Mouse (Mus musculus): ENCODE data around the gene Calu. TPM values are rescaled to one million over a fixed set of nuclear protein-coding genes. Genes with fewer than 3 reads are reported as not detected.
A peak's percentile ranks its signal among the peaks of the same experiment; 100 is the strongest.
"Not testable (repeated sequence)": the region's sequence is repeated elsewhere in the genome, so short reads cannot be mapped to it uniquely, and the experiment has no call there.

Calu gene
- polyA plus RNA-seq, 1 experiment from 2014 or later: 100 TPM

GRCm38 (mm10) chr6:29391241-29391640, 43.4 kb downstream of the Calu start:
- H3K27ac ChIP-seq (replicated peaks); H3K36me3 ChIP-seq (replicated peaks); H3K4me3 ChIP-seq (replicated peaks); H3K9me3 ChIP-seq (replicated peaks); H3K4me2 ChIP-seq; ATAC-seq (ENCODE audit: insufficient read depth); H3K9ac ChIP-seq: not testable (repeated sequence)
- H3K27me3 ChIP-seq: peaks cover 80% of the 10 kb centered on the region
- peaks cover 26% of the 10 kb centered on the region for H3K4me1 ChIP-seq (replicated peaks)
- 59% methylated on average over 8 of the region's 8 CpGs for WGBS (ENCODE audit: insufficient replicate concordance)

DNA sequence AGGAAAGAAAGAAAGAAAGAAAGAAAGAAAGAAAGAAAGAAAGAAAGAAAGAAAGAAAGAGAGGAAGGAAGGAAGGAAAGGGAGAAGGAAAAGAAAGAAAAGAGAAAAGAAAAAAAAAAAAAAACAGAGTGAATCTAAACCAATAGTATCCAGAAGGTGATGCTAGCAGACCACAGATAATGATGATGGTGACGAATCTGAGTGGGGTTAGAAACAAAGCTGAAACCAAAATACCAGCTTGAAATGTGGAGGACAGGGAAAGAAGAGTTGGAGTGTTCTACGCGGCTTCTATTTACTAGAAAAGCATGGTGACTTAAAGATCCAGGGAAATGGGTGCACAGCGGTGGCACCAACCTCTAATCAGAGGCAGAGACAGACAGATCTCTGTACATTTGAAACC, 43.9 kb downstream of the Calu start:
- H3K9ac ChIP-seq: no peak overlapping the region
- peaks cover 84% of the 10 kb centered on the region for H3K27me3 ChIP-seq
- WGBS (ENCODE audit: insufficient replicate concordance): 58% methylated on average over 4 of the region's 4 CpGs
- H3K4me3 ChIP-seq (replicated peaks): no peak overlapping the region
- no peak overlapping the region for H3K4me2 ChIP-seq
- no peak overlapping the region for H3K27ac ChIP-seq (replicated peaks)
- no peaks in the 10 kb centered on the region for H3K36me3 ChIP-seq (replicated peaks)
- peaks cover 27% of the 10 kb centered on the region for H3K4me1 ChIP-seq (replicated peaks)
- ATAC-seq (ENCODE audit: insufficient read depth): no peak
- no peaks in the 10 kb centered on the region for H3K9me3 ChIP-seq (replicated peaks)

DNA sequence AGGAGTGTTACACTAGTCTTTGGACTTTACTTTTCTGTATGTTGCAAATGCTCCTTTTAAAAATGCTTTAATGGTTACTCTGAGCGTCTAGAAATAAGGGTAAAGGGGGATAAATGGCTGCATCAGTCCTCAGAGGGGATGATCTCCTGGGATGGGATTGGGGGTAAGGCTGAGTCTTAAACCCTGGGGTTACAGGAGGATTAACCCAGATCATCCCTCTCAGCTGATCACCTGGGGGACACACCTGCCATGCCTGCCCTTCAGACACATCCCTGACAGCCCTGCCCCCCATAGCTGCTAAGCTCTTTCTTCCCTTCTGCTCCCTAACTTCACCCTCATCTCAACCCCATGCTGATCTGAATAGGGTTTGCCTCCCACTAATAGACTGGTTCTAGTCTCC, 46.4 kb downstream of the Calu start:
- ATAC-seq (ENCODE audit: insufficient read depth): no peak
- Histone ChIP-seq H3K9me3 (replicated peaks) (no peaks in the 10 kb centered on the region), H3K27ac (replicated peaks) (no peak overlapping the region), H3K4me2 (no peak overlapping the region), H3K4me3 (replicated peaks) (no peak overlapping the region), H3K9ac (no peak overlapping the region), H3K4me1 (replicated peaks) (peaks cover 9% of the 10 kb centered on the region), H3K27me3 (peaks cover 93% of the 10 kb centered on the region), H3K36me3 (replicated peaks) (no peaks in the 10 kb centered on the region)
- 43% methylated on average over 1 of the region's 1 CpGs for WGBS (ENCODE audit: insufficient replicate concordance)

- under 1% methylated on average over 49 of the region's 49 CpGs for WGBS (ENCODE audit: insufficient replicate concordance)
- ATAC-seq (ENCODE audit: insufficient read depth): peak; percentile 66
- Histone ChIP-seq H3K27ac (replicated peaks) (no peak within 1 kb of the TSS), H3K9ac (no peak within 1 kb of the TSS), H3K4me1 (replicated peaks) (peaks cover 7% of the 10 kb centered on the region; the same call in 1 of the 2 replicates), H3K27me3 (peaks cover 93% of the 10 kb centered on the region), H3K4me2 (peak within 1 kb of the TSS; percentile 69), H3K9me3 (replicated peaks) (no peaks in the 10 kb centered on the region), H3K4me3 (replicated peaks) (peak within 1 kb of the TSS; percentile 49), H3K36me3 (replicated peaks) (no peaks in the 10 kb centered on the region)
Measured at GRCm38 (mm10) chr6:29395910-29396713, 48.2 kb downstream of the Calu start, which contains the start of gene Ccdc136. TSS of gene Ccdc136 (plus strand) at chr6:29396309.

DNA sequence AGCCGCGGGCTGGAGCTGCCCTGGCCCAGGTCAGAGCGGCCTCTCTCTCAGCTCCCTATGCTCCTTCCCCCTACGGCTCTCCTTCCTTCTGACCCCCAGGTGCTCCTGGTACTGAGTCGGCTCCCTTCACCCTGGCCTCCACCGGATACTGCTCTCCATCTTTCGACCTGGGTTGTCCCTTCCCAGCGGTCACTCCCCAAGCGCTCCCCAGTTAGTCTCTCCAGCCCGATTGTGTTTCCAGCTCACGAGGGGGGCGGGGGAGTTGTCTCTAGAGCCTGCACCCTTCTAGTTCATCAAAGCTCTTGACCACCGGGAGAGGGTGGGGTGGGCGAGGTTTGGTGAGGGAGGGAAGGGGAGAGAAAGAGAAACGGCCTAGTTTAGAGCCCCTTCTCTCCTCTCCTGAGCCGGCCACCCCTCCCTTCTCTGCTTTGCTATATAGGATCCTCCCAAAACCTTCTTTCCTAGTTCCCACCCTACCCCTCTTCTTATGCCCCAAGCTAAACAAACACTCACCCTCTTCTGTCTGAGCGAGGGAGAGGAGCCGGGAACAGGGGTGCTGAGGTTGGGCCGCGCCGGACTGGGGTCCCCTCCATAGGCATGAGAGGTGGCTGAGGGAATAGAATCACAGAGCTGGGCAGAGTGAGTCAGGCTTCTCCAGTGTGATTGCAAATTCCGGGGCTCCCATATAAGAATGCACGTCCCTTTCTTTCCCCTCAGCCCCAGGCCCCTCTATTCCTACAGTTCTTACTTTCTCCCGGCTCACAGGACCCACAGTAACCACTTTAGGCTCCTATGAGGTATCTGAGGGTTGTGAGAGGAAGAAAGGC, 49.1 kb downstream of the Calu start:
- H3K4me3 ChIP-seq (replicated peaks): peak overlapping the region; percentile 49
- 8% methylated on average over 24 of the region's 24 CpGs for WGBS (ENCODE audit: insufficient replicate concordance)
- no peak for ATAC-seq (ENCODE audit: insufficient read depth)
- H3K36me3 ChIP-seq (replicated peaks): no peaks in the 10 kb centered on the region
- H3K4me2 ChIP-seq: peak overlapping the region; percentile 69
- H3K27ac ChIP-seq (replicated peaks): no peak overlapping the region
- H3K9me3 ChIP-seq (replicated peaks): no peaks in the 10 kb centered on the region
- peaks cover 7% of the 10 kb centered on the region; the same call in 1 of the 2 replicates for H3K4me1 ChIP-seq (replicated peaks)
- H3K9ac ChIP-seq: no peak overlapping the region
- peaks cover 96% of the 10 kb centered on the region for H3K27me3 ChIP-seq

DNA sequence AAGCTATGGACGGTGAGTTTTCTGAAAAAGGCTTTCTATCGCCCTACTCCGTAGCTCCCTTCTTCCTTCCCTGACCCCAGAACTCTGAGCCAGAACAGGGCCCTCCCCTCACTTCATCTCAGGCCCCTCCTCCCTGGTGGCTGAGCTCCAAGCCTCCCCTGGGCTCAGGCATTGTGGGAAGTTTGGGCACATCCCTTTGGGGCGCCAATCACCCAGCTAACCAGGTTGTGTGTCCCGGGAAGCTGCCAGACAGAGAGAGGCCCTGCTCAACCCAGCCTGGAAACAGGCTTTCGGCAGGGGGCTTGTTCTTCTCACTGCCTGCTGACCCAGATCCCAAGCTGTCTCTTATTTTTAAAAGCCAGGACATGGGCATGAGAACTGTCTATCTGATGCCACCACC, 49.7 kb downstream of the Calu start:
- Histone ChIP-seq H3K9ac (no peak overlapping the region), H3K4me1 (replicated peaks) (peaks cover 7% of the 10 kb centered on the region; the same call in 1 of the 2 replicates), H3K4me3 (replicated peaks) (no peak overlapping the region), H3K27me3 (peaks cover 96% of the 10 kb centered on the region), H3K4me2 (no peak overlapping the region), H3K36me3 (replicated peaks) (no peaks in the 10 kb centered on the region), H3K27ac (replicated peaks) (no peak overlapping the region), H3K9me3 (replicated peaks) (no peaks in the 10 kb centered on the region)
- ATAC-seq (ENCODE audit: insufficient read depth): no peak
- 25% methylated on average over 6 of the region's 6 CpGs for WGBS (ENCODE audit: insufficient replicate concordance)

DNA sequence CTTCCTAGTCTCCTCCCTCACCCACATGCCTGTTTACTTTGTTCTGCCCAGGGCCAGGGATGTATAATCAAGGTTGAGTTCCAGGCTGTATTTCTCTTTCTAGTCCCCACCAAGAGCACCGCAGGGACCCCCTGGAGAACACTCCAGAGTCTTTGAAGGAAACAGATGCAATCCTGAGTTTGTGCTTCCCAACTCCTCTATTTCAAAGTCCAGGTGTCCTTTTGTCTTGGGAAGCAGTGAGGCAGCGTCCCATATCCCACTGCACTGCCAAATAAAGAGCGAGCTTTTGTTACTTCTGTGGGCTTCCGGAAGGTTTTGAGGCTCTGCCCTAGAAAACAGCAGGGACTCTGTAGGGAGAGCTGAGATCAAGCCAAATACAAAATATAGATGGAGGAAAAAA, 52.0 kb downstream of the Calu start:
- Histone ChIP-seq H3K9ac (no peak overlapping the region), H3K4me2 (no peak overlapping the region), H3K4me1 (replicated peaks) (peaks cover 7% of the 10 kb centered on the region; the same call in 1 of the 2 replicates), H3K36me3 (replicated peaks) (no peaks in the 10 kb centered on the region), H3K27ac (replicated peaks) (no peak overlapping the region), H3K9me3 (replicated peaks) (no peaks in the 10 kb centered on the region), H3K4me3 (replicated peaks) (no peak overlapping the region), H3K27me3 (peaks cover 96% of the 10 kb centered on the region)
- WGBS (ENCODE audit: insufficient replicate concordance): 64% methylated on average over 4 of the region's 4 CpGs
- no peak for ATAC-seq (ENCODE audit: insufficient read depth)

DNA sequence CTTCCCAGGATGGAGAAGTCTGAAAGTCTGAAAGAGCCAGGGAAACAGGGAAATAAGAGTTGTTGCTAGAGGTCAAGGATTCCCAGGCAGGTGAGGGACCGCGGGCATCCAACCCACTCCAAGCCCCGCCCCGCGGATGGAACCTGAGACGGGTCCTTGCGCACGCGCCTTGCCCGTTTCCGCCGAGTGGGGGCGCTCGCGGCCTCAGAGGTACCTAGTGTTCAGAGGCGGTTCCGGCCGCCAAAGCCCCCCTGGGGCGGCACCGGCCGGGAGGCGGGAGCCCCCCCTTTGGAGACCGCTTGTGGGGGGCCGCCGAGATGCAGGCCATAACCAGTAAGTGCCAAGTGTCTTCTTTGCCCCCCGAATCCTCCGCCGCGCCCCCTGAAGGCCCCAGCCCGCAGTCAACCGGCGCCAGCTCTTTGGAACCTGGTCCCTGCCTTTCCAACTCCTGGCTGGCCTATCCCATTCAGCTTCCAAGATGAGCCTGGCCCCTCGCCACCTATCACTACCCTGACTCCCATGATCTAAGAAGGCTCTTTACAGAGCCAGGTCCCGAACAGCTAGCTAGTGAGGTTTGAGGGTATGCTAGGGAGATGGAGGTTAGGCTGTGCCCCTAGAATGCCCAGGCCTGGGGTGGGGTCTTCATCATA, 54.9 kb downstream of the Calu start:
- H3K4me2 ChIP-seq: peak overlapping the region; percentile 29; the same call in 1 of the 2 replicates
- H3K9me3 ChIP-seq (replicated peaks): no peaks in the 10 kb centered on the region
- H3K36me3 ChIP-seq (replicated peaks): no peaks in the 10 kb centered on the region
- ATAC-seq (ENCODE audit: insufficient read depth): no peak
- H3K4me3 ChIP-seq (replicated peaks): no peak overlapping the region
- H3K27ac ChIP-seq (replicated peaks): no peak overlapping the region
- WGBS (ENCODE audit: insufficient replicate concordance): 9% methylated on average over 32 of the region's 34 CpGs
- H3K4me1 ChIP-seq (replicated peaks): no peaks in the 10 kb centered on the region
- H3K9ac ChIP-seq: no peak overlapping the region
- peaks cover 67% of the 10 kb centered on the region for H3K27me3 ChIP-seq

DNA sequence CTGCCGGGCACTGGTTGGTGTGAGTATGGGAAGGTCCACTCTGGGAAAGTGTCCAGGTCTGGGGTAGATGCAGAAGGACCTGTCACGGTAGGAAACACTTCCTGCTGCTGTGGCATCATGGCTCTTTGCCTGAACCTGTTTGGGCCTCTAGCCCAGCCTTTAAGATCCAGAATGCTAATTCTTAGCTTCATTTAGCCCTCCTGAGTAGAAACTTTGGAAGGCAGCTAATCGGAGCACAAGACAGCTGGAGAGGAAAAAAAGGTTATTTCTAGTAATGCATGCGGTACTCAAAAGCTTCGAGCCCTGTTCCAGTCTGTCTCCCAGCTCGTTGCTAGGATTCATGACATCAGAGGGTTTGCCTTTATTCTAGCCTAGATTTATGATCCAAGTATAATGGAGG, 58.5 kb downstream of the Calu start:
- Histone ChIP-seq H3K27me3 (peaks cover 32% of the 10 kb centered on the region), H3K9ac (no peak overlapping the region), H3K4me1 (replicated peaks) (no peaks in the 10 kb centered on the region), H3K27ac (replicated peaks) (no peak overlapping the region), H3K36me3 (replicated peaks) (no peaks in the 10 kb centered on the region), H3K4me2 (no peak overlapping the region), H3K4me3 (replicated peaks) (no peak overlapping the region), H3K9me3 (replicated peaks) (no peaks in the 10 kb centered on the region)
- no peak for ATAC-seq (ENCODE audit: insufficient read depth)
- 63% methylated on average over 6 of the region's 6 CpGs for WGBS (ENCODE audit: insufficient replicate concordance)

DNA sequence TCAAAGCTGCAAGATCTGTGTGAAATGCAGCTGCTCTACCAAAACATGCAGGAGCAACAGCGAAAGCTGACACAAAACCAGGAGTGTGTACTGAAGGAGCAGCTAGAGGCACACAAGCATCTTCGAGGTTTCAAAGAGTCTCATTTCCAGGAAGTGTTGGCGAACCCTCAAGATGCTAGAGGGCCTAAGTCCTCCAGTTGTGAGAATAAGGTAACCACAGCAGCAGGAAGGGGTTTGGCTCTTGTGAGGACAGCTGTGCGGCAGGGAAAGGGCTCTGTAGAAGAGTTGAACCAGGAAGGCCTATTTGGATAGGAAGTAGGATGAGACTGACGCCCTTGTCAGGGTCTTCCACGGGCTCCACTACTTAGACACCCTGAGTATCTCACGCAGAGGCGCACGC, 67.6 kb downstream of the Calu start:
- H3K27ac ChIP-seq (replicated peaks): no peak overlapping the region
- 51% methylated on average over 9 of the region's 9 CpGs for WGBS (ENCODE audit: insufficient replicate concordance)
- no peaks in the 10 kb centered on the region for H3K4me1 ChIP-seq (replicated peaks)
- no peaks in the 10 kb centered on the region for H3K9me3 ChIP-seq (replicated peaks)
- H3K4me3 ChIP-seq (replicated peaks): no peak overlapping the region
- H3K36me3 ChIP-seq (replicated peaks): no peaks in the 10 kb centered on the region
- peaks cover 13% of the 10 kb centered on the region for H3K27me3 ChIP-seq
- no peak overlapping the region for H3K9ac ChIP-seq
- H3K4me2 ChIP-seq: no peak overlapping the region
- ATAC-seq (ENCODE audit: insufficient read depth): no peak

DNA sequence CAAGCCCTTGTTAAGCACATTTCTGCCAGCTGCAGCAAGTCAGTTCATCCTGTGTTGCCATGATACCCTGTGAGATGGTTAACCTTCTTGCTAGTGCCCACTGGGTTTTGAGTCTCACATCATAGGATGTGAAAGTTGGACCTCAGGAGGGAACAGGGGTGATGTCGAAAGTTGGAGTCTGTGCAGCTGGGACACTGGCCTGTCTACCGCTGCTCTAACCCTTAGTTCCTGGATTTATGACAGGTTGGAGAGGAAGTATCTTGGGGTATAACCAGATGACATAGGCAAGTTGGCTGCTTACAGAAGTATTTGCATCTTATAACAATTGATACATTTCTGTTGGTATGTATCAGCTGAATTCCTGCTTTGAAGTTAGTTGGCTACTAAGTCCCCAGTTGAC, 72.7 kb downstream of the Calu start:
- no peak overlapping the region for H3K27ac ChIP-seq (replicated peaks)
- H3K4me2 ChIP-seq: no peak overlapping the region
- WGBS (ENCODE audit: insufficient replicate concordance): 24% methylated on average over 2 of the region's 2 CpGs
- no peaks in the 10 kb centered on the region for H3K36me3 ChIP-seq (replicated peaks)
- peaks cover 9% of the 10 kb centered on the region for H3K27me3 ChIP-seq
- H3K4me3 ChIP-seq (replicated peaks): no peak overlapping the region
- no peak for ATAC-seq (ENCODE audit: insufficient read depth)
- H3K9me3 ChIP-seq (replicated peaks): no peaks in the 10 kb centered on the region
- no peak overlapping the region for H3K9ac ChIP-seq
- H3K4me1 ChIP-seq (replicated peaks): no peaks in the 10 kb centered on the region

Measured in liver, embryonic 15.5 days (tissue).